Mouse (Mus musculus): ENCODE data around the gene Dner.
A peak's percentile ranks its signal among the peaks of the same experiment; 100 is the strongest.

Gene Dner

DNA sequence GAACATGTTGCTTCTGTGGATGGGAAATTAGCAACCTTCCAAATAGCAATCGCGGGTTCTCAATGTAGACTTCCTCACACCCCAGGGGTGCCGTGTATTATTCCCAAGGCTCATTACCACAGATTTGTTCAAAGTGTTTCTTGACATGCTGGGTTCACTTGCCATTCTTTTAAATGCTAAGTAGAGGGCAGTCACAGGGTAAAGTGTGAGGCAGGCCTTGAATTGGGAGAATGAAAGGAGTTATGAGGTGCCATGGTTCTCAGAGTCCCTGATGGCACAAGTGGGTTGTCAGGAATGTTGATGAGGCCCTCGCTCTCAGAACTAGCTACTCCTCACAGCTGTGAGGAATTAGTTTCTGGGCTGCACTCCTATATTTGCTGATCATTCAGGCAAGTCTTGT is 160.0 kb downstream of the Dner start:
- no peak for DNase-seq (ENCODE audit: low spot score in 2 of 2)

DNA sequence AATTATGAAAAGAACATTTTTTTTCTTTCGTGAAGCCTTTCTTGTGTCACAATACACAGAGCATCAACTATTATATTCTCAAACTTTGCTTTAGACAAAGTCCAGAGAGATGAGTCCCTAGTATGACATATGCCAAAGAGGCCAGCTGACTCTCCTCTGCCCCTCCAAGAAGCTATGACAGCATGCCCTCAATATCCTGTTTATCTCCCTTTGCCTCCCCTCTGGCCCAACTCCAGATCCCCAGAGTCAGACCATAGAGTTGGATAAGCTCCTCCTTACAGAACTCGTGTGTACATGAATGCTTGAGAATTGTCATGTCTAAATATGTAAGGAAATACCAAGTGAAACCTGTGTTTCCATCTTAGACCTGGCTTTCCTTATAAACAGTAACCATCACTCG is 170.5 kb downstream of the Dner start:
- DNase-seq (ENCODE audit: low spot score in 2 of 2): no peak

DNA sequence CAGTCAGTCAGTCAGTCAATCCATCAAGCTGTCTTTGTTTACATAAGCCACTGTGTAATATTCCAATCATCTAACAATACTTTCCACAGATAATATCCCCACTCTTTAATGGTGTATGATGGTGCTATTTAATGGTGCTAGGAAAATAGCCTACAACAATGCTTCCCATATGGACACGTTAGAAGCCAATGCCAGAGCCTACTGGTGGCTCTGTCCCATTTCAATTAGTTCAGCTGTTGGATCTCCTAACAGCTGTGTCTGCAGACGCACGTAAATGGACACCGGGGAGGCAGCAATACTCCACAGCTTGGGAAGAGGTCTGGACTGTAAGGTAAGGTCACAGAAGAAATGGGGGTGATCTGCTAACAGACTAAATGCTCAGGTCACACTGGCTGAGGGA is 171.6 kb downstream of the Dner start:
- DNase-seq (ENCODE audit: low spot score in 2 of 2): no peak

DNA sequence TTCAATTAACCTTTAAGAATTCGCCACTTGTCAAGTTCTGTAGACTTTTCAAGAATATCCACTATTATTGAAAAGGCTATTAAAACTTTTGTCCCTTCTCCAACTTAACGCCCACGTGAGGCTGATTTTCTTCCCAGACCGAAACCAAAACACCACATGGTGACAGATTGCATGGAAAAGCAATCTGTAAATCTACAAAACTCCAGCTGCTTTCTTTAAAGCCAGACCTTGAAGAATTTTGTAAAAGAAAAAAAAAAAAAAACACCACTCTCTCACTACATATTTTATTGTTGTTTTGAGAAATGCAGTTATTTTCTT is 173.1 kb downstream of the Dner start:
- DNase-seq (ENCODE audit: low spot score in 2 of 2): no peak

DNA sequence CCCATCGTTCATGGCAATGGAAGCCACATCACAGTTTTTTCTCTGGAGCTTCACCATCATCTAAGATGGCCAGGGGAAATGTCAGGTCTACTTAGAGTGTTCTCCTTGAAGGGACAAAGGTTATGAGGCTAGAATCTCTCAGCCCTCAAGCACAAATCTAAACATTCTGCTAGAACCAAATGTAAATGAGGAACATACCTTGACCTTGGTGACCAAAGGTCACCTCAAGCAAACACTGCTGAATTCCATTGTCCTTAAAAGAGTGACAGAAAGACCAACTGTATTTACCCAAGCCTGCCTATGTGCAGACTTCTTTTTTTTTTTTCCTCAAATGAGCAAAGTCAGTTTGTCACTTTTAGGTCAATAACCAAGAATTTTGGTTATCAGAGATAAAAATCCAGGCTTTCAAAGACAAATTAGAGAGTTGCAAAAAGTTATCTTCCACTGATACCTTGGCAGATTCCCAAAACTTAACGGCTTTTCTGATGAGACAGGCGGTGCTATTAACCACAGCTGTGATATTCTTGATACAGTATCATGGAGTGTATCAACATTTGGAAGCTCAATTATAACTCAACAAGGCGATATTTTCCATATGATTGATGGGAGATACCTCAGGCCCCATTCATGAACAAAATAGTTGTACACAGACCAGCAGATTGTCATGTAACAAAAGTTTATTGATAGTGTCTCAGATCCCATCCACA is 173.6 kb downstream of the Dner start:
- no peak for DNase-seq (ENCODE audit: low spot score in 2 of 2)

DNA sequence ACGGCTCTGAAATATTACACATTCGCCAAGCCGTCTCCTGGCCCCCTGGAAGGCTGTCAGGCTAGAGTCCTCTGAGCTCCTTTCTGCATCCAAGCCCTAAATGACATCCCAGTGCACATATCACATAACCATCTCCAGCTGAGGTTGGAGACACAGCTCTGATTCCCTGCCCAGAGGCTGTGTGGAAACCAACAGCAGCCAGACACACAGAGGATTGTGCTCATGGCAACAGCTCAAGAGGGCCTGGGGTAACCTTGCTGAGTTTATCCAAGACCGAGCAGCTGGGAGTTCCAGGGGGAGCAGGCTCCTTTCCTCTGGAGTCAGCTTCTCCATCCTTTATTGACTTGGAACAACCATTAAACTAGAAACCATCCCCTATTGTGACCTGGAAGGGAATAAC is 177.7 kb downstream of the Dner start:
- DNase-seq (ENCODE audit: low spot score in 2 of 2): no peak

DNA sequence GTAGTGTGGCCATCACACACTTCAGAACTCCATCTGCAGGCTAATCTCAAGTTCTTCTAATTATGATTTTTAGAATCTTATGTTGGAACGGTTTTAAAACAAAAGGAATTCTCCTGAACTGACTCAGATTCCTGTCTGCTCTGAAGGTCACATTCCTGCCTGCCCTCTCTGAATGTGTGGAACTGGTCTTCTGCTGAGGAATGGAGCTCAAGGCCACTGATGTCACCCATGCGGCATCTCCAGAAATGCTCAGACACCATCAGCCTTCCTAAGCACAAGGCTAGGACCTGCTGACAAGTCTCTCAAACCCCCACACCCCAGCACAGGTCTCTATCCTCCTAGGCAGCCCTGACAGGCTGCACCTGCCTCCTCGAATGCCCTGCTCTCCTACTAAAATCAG is 182.8 kb downstream of the Dner start:
- DNase-seq (ENCODE audit: low spot score in 2 of 2): no peak

DNA sequence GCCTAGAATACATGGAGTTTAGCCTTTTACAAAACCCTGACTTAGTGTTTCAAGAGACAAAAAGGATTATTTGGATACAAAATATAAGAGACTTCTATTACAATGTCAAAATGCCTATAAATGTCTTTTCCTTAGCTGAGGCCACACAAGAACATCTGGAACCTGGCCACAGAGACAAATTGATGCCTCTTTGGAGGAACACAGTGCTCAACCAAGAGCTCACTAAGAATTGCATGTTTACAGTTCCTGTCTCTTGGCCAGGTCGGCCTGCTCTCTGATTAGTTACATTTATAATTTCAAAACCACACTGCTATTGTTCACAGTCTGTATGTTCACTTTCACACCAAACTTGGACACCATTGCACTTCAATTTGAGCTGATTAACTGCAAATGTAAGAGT is 187.5 kb downstream of the Dner start:
- DNase-seq (ENCODE audit: low spot score in 2 of 2): no peak

DNA sequence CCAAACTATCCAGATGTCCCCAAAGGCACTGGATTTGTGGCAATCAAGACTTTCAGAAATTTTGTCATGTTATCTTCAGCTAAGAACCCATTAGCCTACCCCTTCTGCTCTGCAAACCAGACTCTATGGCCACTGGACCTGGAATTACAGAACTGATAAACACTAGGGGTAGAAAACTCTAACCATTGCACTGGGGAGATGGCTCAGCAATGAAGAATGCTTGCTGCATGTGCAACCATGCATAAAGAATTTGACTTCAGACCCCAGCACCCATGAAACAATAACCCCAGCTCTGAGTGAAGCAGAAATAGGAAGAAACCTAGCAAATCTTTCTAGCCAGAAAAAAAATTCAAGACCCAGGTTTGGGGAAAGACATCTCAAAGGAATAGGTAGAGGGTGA is 188.5 kb downstream of the Dner start:
- no peak for DNase-seq (ENCODE audit: low spot score in 2 of 2)

DNA sequence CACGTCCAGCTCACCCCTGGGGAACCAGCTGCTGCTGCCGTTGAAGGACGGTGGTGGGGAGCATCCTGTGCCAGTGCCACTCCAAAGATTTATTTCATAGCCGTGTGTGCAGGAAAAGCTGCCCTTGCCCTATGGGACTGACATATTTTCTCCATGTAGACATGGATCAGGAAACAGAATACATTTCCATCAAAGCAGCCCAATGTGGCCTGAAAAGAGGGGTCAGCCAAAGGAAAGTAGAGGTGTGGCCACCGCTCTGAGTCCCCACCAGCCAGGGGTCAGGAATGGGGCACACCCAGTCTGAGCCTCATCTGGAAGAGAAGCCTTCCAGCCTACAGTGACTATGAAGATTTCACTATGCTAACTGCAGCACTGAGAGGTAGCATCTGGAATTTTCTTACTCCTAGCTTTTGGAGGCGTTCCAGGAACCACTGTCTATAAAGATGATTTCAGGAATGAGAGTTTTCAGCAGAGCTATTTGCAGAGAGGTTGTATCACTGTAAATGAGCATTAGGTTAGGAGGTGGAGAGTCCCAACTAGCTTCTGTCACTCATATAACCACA is 189.0 kb downstream of the Dner start:
- no peak for DNase-seq (ENCODE audit: low spot score in 2 of 2)

DNA sequence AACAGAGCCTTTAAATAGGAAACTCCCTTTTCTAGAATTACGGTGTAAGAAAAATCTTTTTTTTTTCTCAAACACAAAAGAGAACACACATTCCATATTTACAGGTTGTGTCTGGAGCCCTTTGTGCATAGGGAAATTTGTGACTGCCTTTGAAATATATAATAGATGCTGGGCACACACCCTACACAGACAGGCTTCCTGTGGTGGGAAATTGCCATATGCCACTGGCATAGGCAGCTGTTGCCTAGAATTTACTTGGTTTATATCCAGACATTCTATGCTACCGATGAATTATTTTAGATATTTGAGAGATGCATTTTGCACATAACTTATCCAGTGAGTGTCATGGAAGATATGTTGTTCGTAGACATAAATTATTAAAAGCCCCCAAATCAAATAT is 195.3 kb downstream of the Dner start:
- no peak for DNase-seq (ENCODE audit: low spot score in 2 of 2)

DNA sequence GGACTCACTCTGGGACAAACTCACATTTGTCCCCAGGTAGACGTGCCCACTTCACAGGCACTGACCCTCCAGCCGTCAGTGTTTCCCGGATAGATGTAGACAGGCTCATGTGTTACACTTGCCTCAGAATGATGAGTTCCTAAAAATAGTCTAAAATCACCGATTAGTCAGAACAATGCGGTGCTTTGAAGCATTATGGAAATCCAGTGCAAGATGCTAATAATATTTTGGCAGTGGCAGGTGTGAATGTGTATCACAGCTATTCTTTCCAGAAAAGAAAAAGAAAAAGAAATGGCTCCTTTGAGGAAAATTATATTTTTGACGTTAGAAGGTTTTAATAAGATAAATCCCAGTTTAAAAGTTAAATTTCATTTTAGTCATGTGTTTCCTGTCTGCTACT is 204.3 kb downstream of the Dner start:
- no peak for DNase-seq (ENCODE audit: low spot score in 2 of 2)

DNA sequence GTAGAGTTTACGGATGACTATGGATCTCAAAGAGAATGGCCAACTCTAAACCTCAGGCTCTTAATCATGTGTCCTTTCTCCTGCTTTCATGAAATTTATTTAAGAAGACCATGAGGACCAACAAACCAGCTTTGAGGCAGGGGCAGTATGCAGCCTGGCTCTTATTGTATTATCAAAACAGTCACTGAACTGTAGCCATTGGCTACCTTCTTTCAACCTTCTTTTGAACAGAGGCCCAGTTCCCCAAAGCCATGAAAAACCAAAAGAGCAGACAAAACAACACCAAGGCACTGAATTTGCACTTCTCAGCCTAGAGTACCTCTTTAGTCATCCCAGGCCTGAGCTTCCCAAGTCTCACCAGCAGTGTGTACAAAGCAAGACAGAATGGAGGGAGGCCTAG is 207.5 kb downstream of the Dner start:
- no peak for DNase-seq (ENCODE audit: low spot score in 2 of 2)

DNA sequence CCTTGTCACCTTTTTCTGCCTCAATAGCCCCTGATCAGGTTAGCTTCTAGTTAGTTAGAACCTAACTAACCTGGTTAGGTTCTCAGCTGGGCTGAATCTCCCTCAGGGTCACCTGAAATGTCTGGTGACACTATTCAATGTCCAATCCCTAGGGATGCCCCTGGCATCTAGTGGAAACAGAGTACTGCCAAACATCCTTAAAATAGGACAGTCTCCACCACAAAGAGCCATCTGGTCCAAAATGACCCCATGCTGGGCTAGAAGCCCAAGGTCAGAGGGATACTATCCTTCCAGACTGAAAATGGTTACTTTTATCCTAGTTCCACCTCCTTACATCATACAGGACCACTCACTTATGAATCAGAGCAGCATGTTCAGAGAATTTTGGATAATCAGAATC is 211.0 kb downstream of the Dner start:
- DNase-seq (ENCODE audit: low spot score in 2 of 2): no peak

DNA sequence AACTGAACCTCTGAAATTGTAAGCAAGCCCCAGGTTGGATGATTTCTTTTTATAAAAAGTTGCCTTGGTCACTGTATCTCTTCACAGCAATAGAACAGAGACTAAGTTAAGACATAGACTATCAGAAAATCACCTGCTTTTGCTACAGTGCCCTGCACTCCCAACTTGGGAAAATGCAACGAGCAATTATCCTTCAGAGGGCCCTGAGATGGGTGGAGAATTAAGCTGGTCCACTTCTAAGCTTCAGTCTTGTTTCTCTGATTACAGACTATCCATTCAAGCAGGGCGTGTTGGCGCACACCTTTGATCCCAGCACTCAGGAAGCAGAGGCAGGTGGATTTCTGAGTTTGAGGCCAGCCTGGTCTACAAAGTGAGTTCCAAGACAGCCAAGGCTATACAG is 211.4 kb downstream of the Dner start:
- DNase-seq (ENCODE audit: low spot score in 2 of 2): no peak

DNA sequence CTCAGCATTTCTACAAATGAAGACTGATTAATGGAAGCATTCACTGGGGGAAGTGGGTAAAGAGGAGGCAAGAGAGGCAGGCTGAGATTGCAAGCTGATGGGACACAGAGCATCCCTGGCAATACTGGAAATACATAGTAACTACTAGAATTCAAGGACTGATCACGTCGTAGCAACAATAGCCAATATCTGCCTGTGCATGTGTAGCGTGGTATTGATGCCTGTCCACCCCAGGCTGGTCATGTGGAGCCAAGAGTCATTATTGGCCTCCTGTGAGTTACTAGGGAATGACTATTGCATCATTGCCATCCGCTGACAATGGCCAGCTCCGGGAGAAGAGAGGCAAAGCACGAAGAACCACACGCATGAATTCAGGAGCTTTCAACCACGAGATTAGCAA is 216.0 kb downstream of the Dner start:
- no peak for DNase-seq (ENCODE audit: low spot score in 2 of 2)

DNA sequence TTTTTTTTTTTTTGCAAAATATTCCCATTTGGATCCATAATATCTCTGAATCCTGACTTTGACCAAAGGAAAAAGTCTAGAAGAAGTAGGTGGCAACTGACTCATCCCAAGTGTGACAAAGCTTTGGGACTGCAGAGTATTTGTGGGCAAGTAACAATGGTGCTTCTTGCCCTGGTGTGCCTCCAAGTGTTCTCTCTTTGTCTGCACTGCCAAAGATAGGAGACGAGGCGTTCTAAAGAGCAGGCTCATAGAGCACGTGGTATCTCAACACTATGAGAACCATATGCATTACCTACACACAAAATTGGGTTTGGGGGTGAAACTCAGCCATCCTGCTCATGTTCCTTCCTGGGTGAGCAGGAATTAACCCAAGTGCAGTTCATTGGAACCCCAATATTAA is 221.7 kb downstream of the Dner start:
- DNase-seq (ENCODE audit: low spot score in 2 of 2): no peak

DNA sequence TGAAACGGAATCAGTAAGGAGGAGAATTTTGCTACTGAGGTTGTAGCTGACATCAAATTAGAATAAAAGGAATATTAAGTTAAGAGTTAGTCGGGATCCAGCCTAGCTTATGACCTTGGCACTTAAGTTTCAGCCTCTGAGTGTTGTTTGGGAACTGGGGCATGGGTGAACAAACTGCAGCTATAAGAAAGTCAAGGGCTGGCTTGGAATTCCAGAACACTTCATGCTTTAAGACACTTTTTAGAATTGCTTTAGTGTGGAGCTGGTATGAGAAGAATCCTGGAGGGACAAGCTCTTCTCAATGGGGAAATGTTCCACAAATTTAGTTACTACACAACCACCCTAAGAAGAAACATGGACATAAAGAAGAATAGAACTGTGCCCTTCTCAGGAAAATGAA is 223.8 kb downstream of the Dner start:
- no peak for DNase-seq (ENCODE audit: low spot score in 2 of 2)

DNA sequence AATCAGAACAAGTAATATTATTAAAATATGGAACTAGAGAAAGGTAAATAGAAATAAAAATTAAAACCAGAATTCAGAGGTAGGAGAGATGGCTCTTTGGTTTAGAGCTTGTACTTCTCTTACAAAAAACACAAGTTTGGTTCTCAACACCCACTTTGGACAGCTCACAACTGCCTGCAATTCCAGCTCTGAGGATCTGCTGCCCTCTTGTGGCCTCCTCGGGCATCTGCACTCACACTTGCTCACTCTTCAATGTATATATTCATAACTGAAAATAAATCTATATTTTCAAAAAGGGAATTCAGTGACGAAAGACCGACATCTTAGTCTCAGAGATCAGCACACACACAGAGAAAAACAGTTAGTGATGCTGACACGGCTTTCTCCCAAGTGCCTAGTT is 225.7 kb downstream of the Dner start:
- peak in 1 of 2 experiments; percentile 13 for DNase-seq (ENCODE audit: low spot score in 2 of 2)

DNA sequence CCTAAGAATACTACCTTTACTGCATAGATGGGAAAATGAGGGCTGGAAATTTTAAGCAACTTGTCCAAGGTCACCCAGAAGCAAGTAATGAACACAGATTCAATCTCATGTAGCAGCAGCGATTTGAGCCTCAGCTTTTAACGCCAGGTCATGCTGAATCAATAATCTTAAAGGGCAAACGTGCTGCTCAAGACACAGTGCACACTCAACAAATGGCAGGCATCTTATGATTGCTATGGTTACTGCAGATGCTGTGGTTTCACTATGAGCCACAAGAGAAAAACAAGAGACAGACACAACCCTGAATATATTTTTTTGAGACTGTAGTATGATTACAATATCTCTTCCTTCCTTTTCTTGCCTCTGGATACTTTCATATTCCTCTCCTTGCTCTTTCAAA is 228.4 kb downstream of the Dner start:
- no peak for DNase-seq (ENCODE audit: low spot score in 2 of 2)

DNA sequence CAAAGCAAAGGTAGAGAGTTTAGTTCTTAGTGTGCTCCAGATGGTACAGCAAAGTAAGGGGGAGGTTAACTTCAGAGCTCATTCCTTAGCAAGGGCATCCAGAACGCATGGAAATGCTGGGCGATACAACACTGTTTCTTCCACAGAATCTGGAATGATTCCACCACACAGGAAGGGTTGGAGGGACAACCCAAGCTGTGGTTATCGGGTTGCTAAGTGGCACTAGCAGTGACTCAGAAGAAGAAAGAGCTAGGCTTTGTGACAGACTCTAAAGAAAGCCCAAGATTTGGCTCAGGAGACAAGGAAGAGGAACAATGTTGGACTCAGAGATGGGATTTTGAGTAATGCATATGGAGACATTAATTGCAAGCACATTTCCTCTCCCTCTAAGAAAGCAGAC is 231.3 kb downstream of the Dner start:
- DNase-seq (ENCODE audit: low spot score in 2 of 2): no peak

DNA sequence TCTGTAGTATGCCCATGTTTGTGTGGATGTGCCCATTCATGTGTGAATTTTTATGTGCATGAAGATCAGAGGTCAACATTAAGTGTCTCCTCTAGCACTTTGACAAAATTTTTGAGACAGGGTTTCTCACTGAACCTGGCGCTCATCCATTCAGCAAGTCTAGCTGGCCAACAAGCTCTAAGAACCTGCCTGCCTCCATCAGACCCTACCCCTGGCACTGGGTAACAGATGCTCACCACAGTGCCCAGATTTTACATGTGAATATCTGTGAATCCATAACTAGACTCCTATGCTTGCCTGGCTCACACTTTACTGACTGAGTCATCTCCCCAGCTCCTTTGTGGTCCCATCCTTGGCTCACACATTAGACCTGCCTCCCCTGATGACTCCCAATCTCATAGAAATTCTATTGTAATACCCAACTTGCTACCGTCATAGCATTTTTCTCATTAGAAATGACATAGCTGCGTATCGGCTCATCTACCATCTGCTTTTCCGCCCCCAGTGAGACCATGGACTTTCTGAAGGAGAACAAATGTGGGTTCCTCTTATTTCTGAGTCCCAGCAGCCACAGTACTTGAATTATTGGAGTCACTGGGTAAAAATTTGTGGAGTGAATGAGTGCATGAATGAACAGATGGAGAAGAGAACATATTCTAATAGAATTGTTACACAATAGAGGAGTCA is 231.9 kb downstream of the Dner start:
- no peak for DNase-seq (ENCODE audit: low spot score in 2 of 2)

DNA sequence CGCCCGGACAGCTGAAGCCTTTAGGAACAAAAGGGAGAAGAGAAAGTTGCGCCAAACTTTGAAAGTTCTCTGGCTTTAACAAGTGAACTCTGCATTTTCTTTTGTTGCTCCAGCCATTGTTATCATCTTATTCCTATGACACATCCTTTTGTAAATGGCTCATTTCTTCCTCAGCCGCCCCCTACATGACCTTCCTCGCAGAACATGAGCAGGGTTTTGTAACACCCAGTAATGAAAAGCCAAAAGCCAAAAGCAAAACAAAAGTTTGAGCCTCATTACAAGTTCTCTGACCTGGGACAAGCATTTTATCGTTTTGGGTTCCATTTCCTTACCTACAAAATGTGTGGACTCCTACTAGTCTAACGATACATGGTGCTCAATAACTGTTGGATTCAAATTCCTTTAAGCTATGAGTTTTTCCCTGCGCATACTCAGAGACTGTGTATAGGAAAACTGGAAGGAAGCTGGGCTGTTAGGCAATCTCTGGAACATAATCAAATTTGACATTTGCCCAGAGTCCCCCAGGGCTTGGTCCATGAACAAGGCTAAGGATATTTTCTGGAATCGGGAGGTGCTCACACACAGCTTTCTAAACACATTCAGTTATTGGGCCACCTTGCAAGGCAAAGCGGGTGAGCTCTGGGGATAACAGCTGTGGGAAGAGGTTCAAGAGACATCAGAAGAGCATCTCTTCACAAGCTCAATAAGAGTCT is 246.3 kb downstream of the Dner start:
- no peak for DNase-seq (ENCODE audit: low spot score in 2 of 2)
